Mouse (Mus musculus): ENCODE measurements around the gene Lrp4. TPM values are rescaled to one million over a fixed set of nuclear protein-coding genes. Genes with fewer than 3 reads are reported as not detected.
A peak's percentile ranks its signal among the peaks of the same experiment; 100 is the strongest.

Gene Lrp4
- polyA plus RNA-seq, 1 experiment from 2014 or later: 7.1 TPM

- Histone ChIP-seq H3K27ac (0 out of 2 replicates have a peak overlapping the region, but pooled peaks have one; percentile 30), H3K36me3 (0 out of 2 replicates have a peak, but pooled peaks cover 3% of the 10 kb centered on the region), H3K4me2 (replicated peaks) (no peak overlapping the region), H3K4me3 (replicated peaks) (no peak overlapping the region), H3K27me3 (no peaks in the 10 kb centered on the region), H3K4me1 (replicated peaks) (peaks cover 14% of the 10 kb centered on the region), H3K9ac (replicated peaks) (no peak overlapping the region), H3K9me3 (no peaks in the 10 kb centered on the region)
- 52% methylated on average over 5 of the region's 5 CpGs for WGBS
- ATAC-seq: no peak
Measured at GRCm38 (mm10) chr2:91437116-91437815, 20.0 kb upstream of the Lrp4 start.

DNA sequence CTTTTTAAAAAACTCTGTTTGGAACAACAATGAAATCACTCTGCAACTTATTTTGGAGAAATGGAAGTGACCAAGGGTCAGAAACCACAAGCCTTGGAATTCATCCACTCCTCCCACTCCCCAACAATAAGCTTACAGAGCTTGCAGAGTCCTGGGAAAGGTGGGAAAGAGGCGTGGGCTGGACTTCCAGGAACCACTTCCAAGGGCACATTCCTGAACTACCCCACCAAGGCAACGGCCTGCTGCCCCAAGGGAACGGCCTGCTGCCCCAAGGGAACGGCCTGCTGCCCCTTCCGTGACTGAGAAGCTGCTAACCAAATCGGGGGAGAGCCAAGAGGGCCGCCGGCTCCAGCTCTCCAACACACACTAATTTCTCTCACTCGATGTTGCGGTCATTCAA, 18.0 kb upstream of the Lrp4 start:
- ATAC-seq: no peak
- Histone ChIP-seq H3K4me1 (replicated peaks) (peaks cover 27% of the 10 kb centered on the region), H3K4me3 (replicated peaks) (no peak overlapping the region), H3K27me3 (no peaks in the 10 kb centered on the region), H3K9ac (replicated peaks) (no peak overlapping the region), H3K36me3 (0 out of 2 replicates have a peak, but pooled peaks cover 3% of the 10 kb centered on the region), H3K4me2 (replicated peaks) (no peak overlapping the region), H3K9me3 (no peaks in the 10 kb centered on the region), H3K27ac (no peak overlapping the region)
- WGBS: 90% methylated on average over 10 of the region's 10 CpGs

GRCm38 (mm10) chr2:91439876-91440275, 17.4 kb upstream of the Lrp4 start:
- H3K27ac ChIP-seq: no peak overlapping the region
- H3K36me3 ChIP-seq: no peaks in the 10 kb centered on the region
- no peaks in the 10 kb centered on the region for H3K9me3 ChIP-seq
- 73% methylated on average over 1 of the region's 1 CpGs for WGBS
- no peak overlapping the region for H3K9ac ChIP-seq (replicated peaks)
- H3K4me3 ChIP-seq (replicated peaks): no peak overlapping the region
- no peak for ATAC-seq
- peaks cover 27% of the 10 kb centered on the region for H3K4me1 ChIP-seq (replicated peaks)
- no peak overlapping the region for H3K4me2 ChIP-seq (replicated peaks)
- H3K27me3 ChIP-seq: no peaks in the 10 kb centered on the region

- H3K9me3 ChIP-seq: no peaks in the 10 kb centered on the region
- H3K9ac ChIP-seq (replicated peaks): no peak overlapping the region
- no peak overlapping the region for H3K27ac ChIP-seq
- H3K27me3 ChIP-seq: no peaks in the 10 kb centered on the region
- peaks cover 27% of the 10 kb centered on the region for H3K4me1 ChIP-seq (replicated peaks)
- WGBS: 90% methylated on average over 5 of the region's 5 CpGs
- ATAC-seq: no peak
- H3K4me3 ChIP-seq (replicated peaks): no peak overlapping the region
- no peaks in the 10 kb centered on the region for H3K36me3 ChIP-seq
- H3K4me2 ChIP-seq (replicated peaks): no peak overlapping the region
Measured at GRCm38 (mm10) chr2:91440686-91441085, 16.6 kb upstream of the Lrp4 start.

DNA sequence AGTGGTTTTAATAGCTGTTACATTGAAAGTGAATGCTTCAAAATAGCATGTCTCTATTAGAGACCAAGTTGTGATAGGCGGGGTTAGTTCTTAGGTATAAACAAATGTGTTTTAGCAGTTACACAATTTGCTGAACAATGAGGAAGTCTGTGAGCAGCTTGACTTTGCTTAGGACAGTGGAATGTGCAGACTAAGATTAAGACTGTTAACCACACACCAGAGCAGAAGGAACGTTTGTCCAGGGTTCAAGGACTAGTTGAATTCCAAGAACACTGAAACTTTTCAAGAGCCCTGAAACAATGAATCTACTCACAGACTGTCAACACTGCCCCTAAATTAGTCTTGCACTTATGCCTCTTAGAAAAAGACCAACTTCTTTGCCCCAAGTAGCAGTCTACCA, 15.6 kb upstream of the Lrp4 start:
- no peak overlapping the region for H3K9ac ChIP-seq (replicated peaks)
- H3K27me3 ChIP-seq: no peaks in the 10 kb centered on the region
- no peak for ATAC-seq
- WGBS: 67% methylated on average over 2 of the region's 2 CpGs
- no peaks in the 10 kb centered on the region for H3K9me3 ChIP-seq
- no peak overlapping the region for H3K4me3 ChIP-seq (replicated peaks)
- peaks cover 25% of the 10 kb centered on the region for H3K4me1 ChIP-seq (replicated peaks)
- H3K4me2 ChIP-seq (replicated peaks): no peak overlapping the region
- no peaks in the 10 kb centered on the region for H3K36me3 ChIP-seq
- H3K27ac ChIP-seq: no peak overlapping the region

DNA sequence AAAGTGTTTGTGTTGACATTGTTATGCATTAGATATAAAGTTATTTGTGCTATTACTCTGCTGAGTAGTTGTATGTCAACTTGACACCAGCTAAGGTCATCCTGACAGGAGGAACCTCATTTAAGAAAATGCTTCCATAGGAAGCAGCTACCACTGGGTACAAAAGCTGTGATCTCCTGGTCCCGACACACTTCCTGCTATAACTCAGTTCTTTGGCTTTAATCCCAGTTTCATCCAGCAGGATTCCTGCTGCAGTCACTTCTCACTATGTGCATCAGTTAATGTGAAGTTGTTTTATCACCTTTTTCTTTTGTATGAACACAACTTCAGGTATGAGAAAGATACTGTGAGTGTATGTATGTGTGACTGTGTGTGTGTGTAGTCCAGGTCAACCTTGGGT, 15.1 kb upstream of the Lrp4 start:
- H3K27me3 ChIP-seq: no peaks in the 10 kb centered on the region
- H3K4me2 ChIP-seq (replicated peaks): no peak overlapping the region
- WGBS: 79% methylated on average over 1 of the region's 1 CpGs
- H3K4me1 ChIP-seq (replicated peaks): peaks cover 19% of the 10 kb centered on the region
- H3K4me3 ChIP-seq (replicated peaks): no peak overlapping the region
- H3K27ac ChIP-seq: no peak overlapping the region
- H3K36me3 ChIP-seq: no peaks in the 10 kb centered on the region
- H3K9me3 ChIP-seq: no peaks in the 10 kb centered on the region
- no peak overlapping the region for H3K9ac ChIP-seq (replicated peaks)
- ATAC-seq: no peak

- ATAC-seq: peak; percentile 98
- Histone ChIP-seq H3K9ac (replicated peaks) (peak within 1 kb of the TSS; percentile 80), H3K4me3 (replicated peaks) (peak within 1 kb of the TSS; percentile 71), H3K27me3 (no peaks in the 10 kb centered on the region), H3K36me3 (no peaks in the 10 kb centered on the region), H3K4me1 (replicated peaks) (peaks cover 14% of the 10 kb centered on the region), H3K4me2 (replicated peaks) (peak within 1 kb of the TSS; percentile 65), H3K27ac (peak within 1 kb of the TSS; percentile 83), H3K9me3 (no peaks in the 10 kb centered on the region)
- 0% methylated on average over 19 of the region's 19 CpGs for WGBS
Measured at GRCm38 (mm10) chr2:91444286-91444892, 12.9 kb upstream of the Lrp4 start, which contains the start of gene 1110051M20Rik. TSS of gene 1110051M20Rik (minus strand) at chr2:91444704.

GRCm38 (mm10) chr2:91449662-91450061, 7.6 kb upstream of the Lrp4 start:
- no peak overlapping the region for H3K4me3 ChIP-seq (replicated peaks)
- no peak overlapping the region for H3K27ac ChIP-seq
- no peaks in the 10 kb centered on the region for H3K9me3 ChIP-seq
- H3K4me1 ChIP-seq (replicated peaks): no peaks in the 10 kb centered on the region
- no peak overlapping the region for H3K9ac ChIP-seq (replicated peaks)
- H3K36me3 ChIP-seq: no peaks in the 10 kb centered on the region
- 0 out of 2 replicates have a peak, but pooled peaks cover 3% of the 10 kb centered on the region for H3K27me3 ChIP-seq
- WGBS: 33% methylated on average over 1 of the region's 1 CpGs
- ATAC-seq: no peak
- H3K4me2 ChIP-seq (replicated peaks): no peak overlapping the region

DNA sequence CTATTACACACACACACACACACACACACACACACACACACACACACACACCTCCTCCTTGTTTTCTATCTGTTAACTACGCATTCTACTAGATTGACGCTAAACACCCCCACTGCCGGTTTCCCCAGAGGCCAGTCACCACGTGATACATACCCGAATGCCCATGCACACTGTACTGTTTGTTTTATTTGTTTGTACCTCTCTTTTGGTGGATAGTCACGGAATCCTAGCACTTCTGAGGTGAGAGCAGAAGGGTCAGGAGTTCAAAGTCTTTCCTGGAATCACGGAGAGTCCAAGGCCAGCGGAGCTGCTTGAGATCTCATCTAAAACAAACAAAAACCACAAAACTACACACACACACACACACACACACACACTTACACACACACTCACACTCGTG, 7.0 kb upstream of the Lrp4 start:
- Histone ChIP-seq H3K9ac (replicated peaks) (no peak overlapping the region), H3K9me3 (no peaks in the 10 kb centered on the region), H3K4me2 (replicated peaks) (no peak overlapping the region), H3K27ac (no peak overlapping the region), H3K36me3 (no peaks in the 10 kb centered on the region), H3K27me3 (0 out of 2 replicates have a peak, but pooled peaks cover 3% of the 10 kb centered on the region), H3K4me3 (replicated peaks) (no peak overlapping the region), H3K4me1 (replicated peaks) (peaks cover 4% of the 10 kb centered on the region; the same call in 1 of the 2 replicates)
- no peak for ATAC-seq
- 80% methylated on average over 9 of the region's 9 CpGs for WGBS

- H3K9me3 ChIP-seq: no peaks in the 10 kb centered on the region
- H3K4me2 ChIP-seq (replicated peaks): no peak overlapping the region
- H3K4me1 ChIP-seq (replicated peaks): peaks cover 19% of the 10 kb centered on the region
- no peak overlapping the region for H3K27ac ChIP-seq
- 0 out of 2 replicates have a peak, but pooled peaks cover 5% of the 10 kb centered on the region for H3K27me3 ChIP-seq
- H3K4me3 ChIP-seq (replicated peaks): no peak overlapping the region
- H3K9ac ChIP-seq (replicated peaks): no peak overlapping the region
- ATAC-seq: no peak
- WGBS: 70% methylated on average over 8 of the region's 8 CpGs
- H3K36me3 ChIP-seq: no peaks in the 10 kb centered on the region
Measured at GRCm38 (mm10) chr2:91452658-91453057, 4.7 kb upstream of the Lrp4 start.

- H3K4me3 ChIP-seq (replicated peaks): no peak overlapping the region
- H3K4me1 ChIP-seq (replicated peaks): peaks cover 27% of the 10 kb centered on the region
- H3K9me3 ChIP-seq: no peaks in the 10 kb centered on the region
- H3K36me3 ChIP-seq: no peaks in the 10 kb centered on the region
- no peak overlapping the region for H3K4me2 ChIP-seq (replicated peaks)
- no peak overlapping the region for H3K27ac ChIP-seq
- H3K27me3 ChIP-seq: peaks cover 8% of the 10 kb centered on the region; the same call in 1 of the 2 replicates
- WGBS: 86% methylated on average over 9 of the region's 9 CpGs
- ATAC-seq: no peak
- H3K9ac ChIP-seq (replicated peaks): no peak overlapping the region
Measured at GRCm38 (mm10) chr2:91453231-91454075, 3.9 kb upstream of the Lrp4 start.

- no peaks in the 10 kb centered on the region for H3K36me3 ChIP-seq
- H3K4me3 ChIP-seq (replicated peaks): no peak overlapping the region
- peaks cover 37% of the 10 kb centered on the region for H3K4me1 ChIP-seq (replicated peaks)
- peaks cover 12% of the 10 kb centered on the region; the same call in 1 of the 2 replicates for H3K27me3 ChIP-seq
- 85% methylated on average over 3 of the region's 3 CpGs for WGBS
- no peak for ATAC-seq
- no peak overlapping the region for H3K4me2 ChIP-seq (replicated peaks)
- no peaks in the 10 kb centered on the region for H3K9me3 ChIP-seq
- H3K9ac ChIP-seq (replicated peaks): no peak overlapping the region
- H3K27ac ChIP-seq: no peak overlapping the region
Measured at GRCm38 (mm10) chr2:91454434-91454833, 2.9 kb upstream of the Lrp4 start.
